Mouse (Mus musculus) adrenal gland (tissue): Measurements from ENCODE around the gene 4930503B20Rik.

Experiments
- intact Hi-C: fragments of 180-260 bp; cut with DNase I; formaldehyde crosslinking; loops from one replicate; pipeline ENCODE4 v1.15.1; 2025

The 4930503B20Rik gene

GRCm38 (mm10) chr3:146601205-146601604, 49.9 kb downstream of the 4930503B20Rik start:
- intact Hi-C loops, result no loop called here

- intact Hi-C loops, result no loop called here
These were observed 51.8 kb downstream of the 4930503B20Rik start for GRCm38 (mm10) chr3:146599198-146599900.

GRCm38 (mm10) chr3:146598411-146598810, 52.7 kb downstream of the 4930503B20Rik start:
- intact Hi-C loops, result no loop called here

- intact Hi-C loops, result no loop called here
These were observed 54.3 kb downstream of the 4930503B20Rik start for GRCm38 (mm10) chr3:146596864-146597263.

GRCm38 (mm10) chr3:146596387-146596786, 54.7 kb downstream of the 4930503B20Rik start:
- intact Hi-C loops, result no loop called here

- intact Hi-C loops, result no loop called here
These were observed 55.7 kb downstream of the 4930503B20Rik start for GRCm38 (mm10) chr3:146595440-146595839.
